Mouse (Mus musculus) testis, postnatal 10 days (tissue): ENCODE data around the gene Cpeb4.
"Not testable (repeated sequence)": the region's sequence is repeated elsewhere in the genome, so short reads cannot be mapped to it uniquely, and the experiment has no call there.

ENCODE experiments used
- DNase-seq: peaks from one replicate; pipeline ENCODE4 v3.0.0; 2021; ENCODE audit warnings: low spot score

The Cpeb4 gene

DNA sequence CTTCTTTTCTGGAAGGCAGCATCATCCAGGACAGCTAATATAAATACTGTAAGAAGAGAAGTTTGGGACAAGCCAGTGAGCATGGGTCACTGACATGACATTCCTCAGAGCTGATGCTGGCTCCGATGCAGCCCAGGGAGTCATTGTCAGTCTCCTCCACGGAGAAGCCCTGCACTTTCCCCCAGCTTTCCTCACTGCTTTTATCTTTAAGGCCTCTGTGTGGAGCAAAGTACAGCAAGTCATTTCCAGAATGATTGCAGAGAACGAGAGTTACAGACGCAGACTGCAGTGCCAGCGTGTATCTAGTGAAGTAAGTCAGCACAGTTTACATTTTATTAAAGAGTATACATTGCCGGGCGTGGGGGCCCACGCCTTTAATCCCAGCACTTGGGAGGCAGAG is 102.8 kb downstream of the Cpeb4 start:
- DNase-seq = no peak

DNA sequence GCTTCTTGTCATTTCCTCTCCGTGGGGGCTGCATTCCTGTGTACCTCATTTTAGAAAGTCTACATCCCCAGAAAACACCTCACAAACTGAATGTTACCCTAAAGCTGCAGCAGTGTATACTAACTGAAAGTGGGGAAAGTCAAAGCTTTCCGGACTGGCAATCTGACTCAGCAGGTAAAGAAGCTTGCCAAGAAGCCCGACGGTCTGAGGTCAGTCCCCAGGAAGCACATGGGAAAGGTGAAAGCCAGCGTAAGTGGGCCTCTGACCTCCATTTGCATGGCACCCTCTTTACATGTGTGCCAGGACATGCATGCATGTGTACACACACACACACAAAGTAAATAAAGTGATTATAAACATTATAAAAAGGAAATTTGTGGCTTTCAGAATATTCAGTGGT is 103.7 kb downstream of the Cpeb4 start:
- DNase-seq = no peak

DNA sequence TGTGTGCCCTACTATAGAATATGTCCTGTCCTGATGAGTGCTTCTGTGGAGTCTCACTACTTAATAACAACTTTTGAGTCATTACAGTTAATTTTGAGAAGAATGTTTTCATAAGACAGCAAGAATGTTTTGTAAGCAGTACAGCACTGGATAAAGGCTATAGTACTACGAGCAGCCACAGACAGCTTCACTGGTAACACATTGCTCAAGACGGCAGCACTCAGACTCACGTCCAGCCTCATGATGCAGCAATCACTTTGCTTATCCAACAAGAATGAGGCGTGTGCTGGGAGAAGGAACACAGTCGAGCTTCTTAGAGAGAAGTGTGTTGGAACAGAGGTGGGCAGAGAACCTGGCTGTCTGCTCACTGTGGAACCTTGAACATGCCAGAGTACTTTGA is 104.1 kb downstream of the Cpeb4 start:
- DNase-seq = no peak

DNA sequence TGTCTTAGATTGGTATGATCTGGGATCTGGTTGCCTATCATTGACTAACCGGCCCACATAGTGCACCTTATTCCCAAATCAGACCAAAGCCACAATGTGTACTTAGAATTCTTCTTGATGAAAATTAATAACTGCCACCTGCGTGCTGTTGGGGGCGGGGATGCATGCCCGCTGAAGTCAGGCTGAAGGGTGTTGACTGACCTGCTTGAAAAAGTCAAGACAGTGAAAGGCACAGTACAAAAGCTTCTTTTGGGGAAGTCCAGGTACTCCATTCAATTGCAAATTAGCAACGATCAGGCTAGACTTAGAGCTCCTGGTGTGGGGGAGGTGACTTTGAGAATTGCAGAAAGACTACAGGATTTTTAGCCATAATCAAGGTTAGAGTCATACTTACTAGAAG is 108.1 kb downstream of the Cpeb4 start:
- not testable (repeated sequence) for DNase-seq

DNA sequence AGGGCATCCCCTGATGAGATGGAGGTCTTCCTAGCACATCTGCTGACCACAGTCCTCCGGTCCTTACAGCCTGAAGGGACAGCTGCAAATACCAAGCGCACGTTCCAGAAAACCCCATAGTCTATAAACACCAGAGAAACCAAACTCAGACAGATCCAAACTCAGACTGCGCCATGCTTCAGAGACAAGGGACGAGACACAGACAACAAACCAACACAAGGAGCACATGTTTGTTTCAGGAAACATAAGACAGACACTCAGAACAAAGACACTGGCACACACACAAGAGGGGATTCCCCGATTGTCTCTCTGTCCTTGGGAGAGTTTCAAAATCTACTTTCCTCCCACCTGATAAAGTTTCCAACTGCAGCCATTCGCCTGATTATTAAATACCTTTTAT is 109.8 kb downstream of the Cpeb4 start:
- no peak for DNase-seq

DNA sequence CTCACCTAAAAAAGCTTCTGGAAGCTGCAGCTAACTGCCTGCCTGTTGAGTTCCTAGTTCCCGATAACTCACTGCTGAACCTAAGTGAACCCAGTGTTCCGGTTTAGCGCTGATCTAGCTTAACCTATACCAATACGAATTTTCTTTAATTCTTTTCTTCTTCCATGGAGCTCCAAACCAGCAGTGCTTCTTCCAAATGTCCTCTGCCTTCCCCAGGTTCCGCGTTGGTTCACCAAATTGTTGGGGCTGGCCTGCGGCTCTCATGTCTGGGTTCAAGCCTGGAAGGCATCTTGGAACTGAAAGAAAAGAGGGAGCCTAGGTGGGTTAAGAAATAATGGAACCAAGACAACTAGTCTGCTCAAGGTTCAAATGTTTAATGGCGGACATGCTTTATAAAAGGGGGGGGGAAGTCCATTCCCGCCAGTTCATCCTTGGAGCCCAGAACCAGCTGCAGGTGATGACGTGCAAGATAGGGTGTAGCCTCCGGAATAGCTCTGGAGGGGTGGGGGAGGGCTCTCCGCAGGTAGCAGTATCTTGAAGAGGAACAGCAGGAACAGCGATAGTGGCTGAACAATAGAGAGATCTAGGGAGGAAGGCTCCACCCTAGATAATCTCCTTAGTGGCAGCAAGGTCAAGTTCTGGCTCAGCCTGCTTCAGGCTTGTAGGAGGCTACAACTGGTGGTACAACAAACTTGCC is 110.4 kb downstream of the Cpeb4 start:
- DNase-seq = not testable (repeated sequence)

DNA sequence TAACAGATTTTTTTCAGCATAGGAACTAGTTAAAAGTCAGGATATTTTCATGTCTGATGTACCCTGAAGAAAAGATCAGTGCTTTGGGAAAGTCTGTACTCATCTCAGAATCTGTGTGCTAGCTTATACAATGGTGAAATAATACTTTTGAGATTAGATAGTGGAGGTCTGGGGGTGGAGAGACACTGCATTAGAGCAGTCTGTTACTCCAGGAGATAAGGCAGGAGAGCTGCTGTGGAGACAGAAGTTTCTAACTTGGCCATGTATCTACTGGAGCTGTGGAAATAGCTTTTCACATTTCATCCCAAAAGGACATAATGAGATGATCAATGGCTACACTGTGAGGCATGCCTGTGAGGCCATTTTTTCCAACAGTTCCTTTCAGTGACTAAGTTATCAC is 111.2 kb downstream of the Cpeb4 start:
- no peak for DNase-seq

DNA sequence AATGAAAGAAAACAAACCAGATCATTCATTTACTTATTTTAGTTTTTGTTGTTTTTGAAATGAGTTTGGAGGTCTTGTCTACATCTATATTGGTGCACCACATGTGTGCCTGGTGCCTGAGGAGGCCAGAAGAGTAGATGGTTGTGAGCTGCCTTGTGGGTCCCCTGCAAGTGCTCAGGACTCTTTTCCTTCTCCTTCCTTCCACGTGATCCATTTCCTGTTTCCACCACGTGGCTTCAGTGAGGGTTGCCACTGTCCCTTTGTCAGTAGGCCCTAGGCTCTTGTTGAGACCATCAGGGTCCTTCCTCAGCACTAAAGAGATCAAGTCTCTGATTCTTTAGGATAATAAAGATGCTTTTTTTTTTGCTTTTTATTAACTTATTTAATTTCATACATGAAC is 112.8 kb downstream of the Cpeb4 start:
- no peak for DNase-seq
